Mouse (Mus musculus) erythroblast, embryonic 14.5 days (primary cell): Measurements from ENCODE around the gene Rap1gap.

Source experiments
- GATA1 ChIP-seq: IDR thresholded peaks from 2 replicates; pipeline ENCODE4 v1.6.1; 2012; ENCODE audit warnings: low read length, inconsistent platforms, mixed read lengths
- TAL1 ChIP-seq: IDR thresholded peaks from 3 replicates; pipeline ENCODE4 v1.6.1; 2012; ENCODE audit warnings: low read length, inconsistent platforms, mixed read lengths

DNA sequence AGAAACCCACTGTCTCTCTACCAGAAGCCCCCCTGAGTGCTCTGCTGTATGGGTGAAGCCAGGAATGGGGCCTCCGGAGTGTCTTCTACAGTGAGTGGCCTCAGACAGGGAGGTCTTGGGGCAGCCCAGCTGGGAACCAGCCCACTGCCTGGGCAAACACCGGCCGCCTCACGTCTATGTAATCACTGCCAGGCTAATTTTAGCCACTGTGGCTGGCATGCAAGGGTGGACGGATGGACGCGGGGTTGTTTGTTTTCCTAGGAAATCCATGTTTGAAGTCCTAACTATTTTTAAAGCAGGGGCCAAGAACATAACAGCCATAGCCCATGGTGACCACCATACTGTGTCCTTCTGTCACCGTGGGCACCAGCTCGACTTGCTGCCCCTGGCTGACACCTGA lies 85.6 kb downstream of the Rap1gap start:
- no peak for TF ChIP-seq TAL1
- TF ChIP-seq GATA1 = no peak
